Mouse (Mus musculus): ENCODE data around the gene Ppl. TPM values are rescaled to one million over a fixed set of nuclear protein-coding genes. Genes with fewer than 3 reads are reported as not detected.

Ppl gene
- total RNA-seq, 2 experiments from 2014 or later: 0.32 to 0.34 TPM

GRCm38 (mm10) chr16:5050251-5051110 lies 81.7 kb downstream of the Ppl start:
- intact Hi-C loops (cut with DNase I): no loop called here
- peak; percentile 74 to 75 for DNase-seq (ENCODE audit: low spot score in 2 of 2)

GRCm38 (mm10) chr16:5049774-5050234 lies 82.4 kb downstream of the Ppl start, which contains the start of the genes Glyr1 and Ubn1:
Gene Glyr1 (minus strand): TSS chr16:5049863.
Gene Ubn1 (plus strand): TSS chr16:5050057.
- peak; percentile 100 for DNase-seq (ENCODE audit: low spot score in 2 of 2)
- intact Hi-C loops (cut with DNase I): loop anchor here (2.0 kb wide), 1 partner anchor 85 kb away; the partner anchor contains the start of gene Anks3

GRCm38 (mm10) chr16:5049182-5049773 lies 82.9 kb downstream of the Ppl start:
- DNase-seq (ENCODE audit: low spot score in 2 of 2): no peak

GRCm38 (mm10) chr16:5045322-5045721 lies 86.9 kb downstream of the Ppl start:
- intact Hi-C loops (cut with DNase I): no loop called here
- no peak for DNase-seq (ENCODE audit: low spot score in 2 of 2)

More at GRCm38 (mm10) chr16:5049182-5049773, 82.9 kb downstream of the Ppl start:
- intact Hi-C loops (cut with DNase I): loop anchor here (2.0 kb wide), 1 partner anchor 84 kb away; the partner anchor contains the start of gene Anks3

- no peak for DNase-seq (ENCODE audit: low spot score in 2 of 2)
- intact Hi-C loops (cut with DNase I): no loop called here
These were observed 95.5 kb downstream of the Ppl start for GRCm38 (mm10) chr16:5036649-5037234.

Other genes starting within 250 kb of the Ppl start
- gene Mgrn1, start 246.2 kb downstream of the Ppl start, total RNA-seq (2021): 100 to 1,000 TPM; 200 to 206 TPM
- gene Nudt16l1, start 193.7 kb downstream of the Ppl start, total RNA-seq (2021): 10 to 100 TPM; 72.4 TPM
- gene Anks3, start 168.2 kb downstream of the Ppl start, total RNA-seq (2021): 10 to 100 TPM; 54.9 to 61.8 TPM
- not detected for gene Sept12, start 134.6 kb downstream of the Ppl start, total RNA-seq (2021)
- gene Smim22, start 125.1 kb downstream of the Ppl start, total RNA-seq (2021): not detected
- gene Rogdi, start 118.9 kb downstream of the Ppl start, total RNA-seq (2021): 100 to 1,000 TPM; 195 to 210 TPM
- 100 to 1,000 TPM; 145 to 151 TPM for gene Glyr1, start 82.6 kb downstream of the Ppl start, total RNA-seq (2021)
- 10 to 100 TPM; 43.3 to 48.2 TPM for gene Ubn1, start 82.4 kb downstream of the Ppl start, total RNA-seq (2021)
- 1 to 10 TPM; 3.3 to 4.7 TPM for gene Sec14l5, start 14.7 kb upstream of the Ppl start, total RNA-seq (2021)
- 10 to 100 TPM in 1 of 2 experiments, 1 to 10 TPM in 1; 8.4 to 10.8 TPM for gene Nagpa, start 71.6 kb upstream of the Ppl start, total RNA-seq (2021)
- gene AU021092, start 89.9 kb upstream of the Ppl start, total RNA-seq (2021): 1 to 10 TPM; 5.0 to 5.4 TPM
- 10 to 100 TPM; 24.2 to 29.0 TPM for gene Alg1, start 101.2 kb upstream of the Ppl start, total RNA-seq (2021)
- 1 to 10 TPM; 3.0 to 3.8 TPM for gene Eef2kmt, start 123.6 kb upstream of the Ppl start, total RNA-seq (2021)